Mouse (Mus musculus) cerebellum, adult 2 months (tissue): ENCODE measurements at regions not wholly inside any gene's neighbourhood (a gene's known extent, or its start where the extent isn't known, plus 50 kb on each side); places are given as distances from the start of the nearest gene placed in this dataset.

ENCODE experiments used
- DNase-seq, 2 experiments: peaks; one replicate each; pipeline ENCODE4 v3.0.0; 2021
- H3K27ac ChIP-seq: fragments of 200-500 bp; 2 replicates; pipeline ENCODE4 v1.5.1; 2012; ENCODE audit warnings: low read length, control low read depth, inconsistent platforms; ENCODE audit not compliant: insufficient read depth
- H3K27me3 ChIP-seq: fragments of 200-500 bp; 2 replicates; pipeline ENCODE4 v1.6.1; 2012; ENCODE audit warnings: inconsistent platforms, mild to moderate bottlenecking, low read length, moderate library complexity; ENCODE audit not compliant: control insufficient read depth, insufficient read depth
- H3K4me1 ChIP-seq: fragments of 200-500 bp; 2 replicates; pipeline ENCODE4 v1.6.1; 2011; ENCODE audit warnings: low read length; ENCODE audit not compliant: control insufficient read depth, insufficient read depth
- H3K4me3 ChIP-seq: fragments of 200-500 bp; replicated peaks from 2 replicates; pipeline ENCODE3; 2011; ENCODE audit warnings: mild to moderate bottlenecking, low read depth, low read length, control low read depth; ENCODE audit not compliant: insufficient read depth
- CTCF ChIP-seq: fragments of 200-500 bp; IDR thresholded peaks from 2 replicates; pipeline ENCODE4 v1.5.1; 2011; ENCODE audit warnings: low read depth, mild to moderate bottlenecking, control low read depth, low read length, moderate library complexity, borderline replicate concordance; ENCODE audit not compliant: insufficient read depth
- POLR2A ChIP-seq: fragments of 200-500 bp; IDR thresholded peaks from 2 replicates; pipeline ENCODE4 v1.6.1; 2011; ENCODE audit warnings: low read length, control low read depth, borderline replicate concordance; ENCODE audit not compliant: insufficient read depth
- WGBS: fragments of 180-500 bp; shearing (Covaris S2); methylation state at CpG from one replicate; pipeline ENCODE4 v1.1.7; 2018; 5-methylcytosine and 5-hydroxymethylcytosine counted together

DNA sequence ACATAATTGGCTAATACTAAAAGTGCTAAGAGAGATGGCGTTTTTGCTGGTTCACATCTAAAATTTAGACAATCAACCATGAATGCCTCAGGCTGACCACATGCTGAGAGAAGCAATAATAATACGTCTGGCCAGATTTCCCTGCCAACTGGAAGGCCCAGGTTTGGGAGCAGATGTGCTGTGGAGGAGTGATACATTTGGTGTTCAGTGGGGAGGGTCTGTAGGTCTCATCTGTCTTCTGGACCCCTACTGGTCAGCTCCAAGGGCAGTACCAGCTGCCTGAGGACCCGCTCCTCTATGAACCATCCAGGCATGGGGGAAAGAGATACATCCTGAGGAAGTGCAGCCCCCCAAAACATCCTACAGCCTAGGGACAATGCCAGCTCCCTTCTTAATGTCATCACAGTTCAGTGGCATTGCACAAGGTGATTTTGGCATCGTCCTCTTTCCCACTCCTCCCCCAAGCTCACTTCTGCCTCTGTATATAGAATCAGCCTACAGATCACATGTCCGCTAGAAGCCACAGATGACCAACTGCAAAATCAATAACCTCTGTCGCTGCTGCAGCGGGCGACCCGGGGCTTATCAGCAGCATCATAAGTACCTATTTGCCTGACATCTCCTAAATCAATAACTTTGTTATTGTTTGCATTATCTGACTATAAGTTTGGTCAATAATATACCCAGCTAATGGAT is 90.1 kb upstream of the Creb1 start:
- H3K27ac ChIP-seq, result no peak overlapping the region
- no peak for TF ChIP-seq POLR2A
- no peak for TF ChIP-seq CTCF
- peak in 1 of 2 experiments; percentile 16 for DNase-seq
- H3K4me1 ChIP-seq, result peaks cover 6% of the 10 kb centered on the region; the same call in 1 of the 2 replicates
- no peak overlapping the region for H3K4me3 ChIP-seq
- 68% methylated on average over 9 of the region's 9 CpGs for WGBS
- no peaks in the 10 kb centered on the region for H3K27me3 ChIP-seq

DNA sequence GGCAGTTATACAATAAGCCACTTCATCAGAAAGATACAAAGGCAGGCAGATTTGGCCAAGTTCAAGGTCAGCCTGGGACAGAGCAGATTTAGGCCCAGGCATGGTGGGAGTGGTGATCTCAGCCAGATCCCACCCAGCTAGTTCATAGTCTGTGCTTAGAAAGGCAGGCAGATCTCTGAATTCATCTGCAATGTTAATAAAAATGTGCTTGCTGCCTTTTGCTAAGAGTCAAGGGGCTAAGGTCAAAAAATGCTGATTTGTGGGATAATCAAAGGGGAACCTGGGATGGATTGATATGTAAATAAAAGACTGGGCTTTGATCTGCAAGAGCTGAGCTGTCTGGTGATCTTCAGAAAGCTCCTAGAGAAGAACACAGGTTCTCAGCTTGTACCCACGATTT is 109.2 kb upstream of the Creb1 start:
- no peak overlapping the region for H3K4me3 ChIP-seq
- no peak overlapping the region for H3K27ac ChIP-seq
- H3K4me1 ChIP-seq, result no peaks in the 10 kb centered on the region
- no peaks in the 10 kb centered on the region for H3K27me3 ChIP-seq
- TF ChIP-seq CTCF, result no peak
- TF ChIP-seq POLR2A, result no peak
- DNase-seq, result no peak
- 80% methylated on average over 1 of the region's 1 CpGs for WGBS

DNA sequence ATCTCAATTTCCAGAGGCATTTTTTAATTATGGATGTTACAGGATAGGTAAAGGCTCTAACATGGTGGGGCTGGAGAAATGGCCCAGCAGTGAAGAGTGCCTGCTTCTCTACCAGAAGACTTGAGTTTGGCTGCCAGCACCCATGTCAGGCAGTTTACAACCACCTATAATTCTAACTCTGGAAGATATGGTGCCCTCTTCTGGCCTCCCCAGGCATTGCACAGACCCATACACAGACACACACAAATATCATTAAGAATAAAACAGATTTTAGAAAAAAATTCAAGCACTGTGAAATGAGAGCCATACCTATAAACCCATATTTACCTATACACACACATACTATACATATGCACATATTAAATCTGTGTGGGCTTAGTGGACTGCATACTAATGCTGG is 113.9 kb upstream of the Creb1 start:
- Histone ChIP-seq H3K4me1 (no peaks in the 10 kb centered on the region), H3K27me3 (no peaks in the 10 kb centered on the region), H3K4me3 (no peak overlapping the region), H3K27ac (no peak overlapping the region)
- no peak for DNase-seq
- TF ChIP-seq CTCF (no peak), POLR2A (no peak)

DNA sequence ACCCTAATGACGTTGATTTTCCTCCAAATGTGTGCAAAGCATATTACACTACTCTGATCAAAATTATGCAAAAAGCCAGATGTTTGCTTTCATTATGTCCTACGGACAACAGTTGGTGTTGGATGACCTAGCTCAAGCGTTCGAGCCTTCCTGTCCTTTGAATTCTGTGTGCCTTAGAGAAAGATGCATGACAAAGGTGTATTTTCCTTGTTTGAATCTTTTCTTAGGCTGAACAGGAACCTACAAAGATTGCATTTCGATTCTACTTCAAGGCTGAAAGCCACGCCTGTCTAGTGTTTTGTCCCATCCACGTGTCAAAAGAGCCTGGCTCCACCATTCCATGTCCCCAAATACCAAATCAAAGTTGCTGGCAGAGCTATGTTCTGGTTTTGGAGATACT is 116.5 kb upstream of the Creb1 start:
- WGBS, result 92% methylated on average over 7 of the region's 7 CpGs
- Histone ChIP-seq H3K27me3 (no peaks in the 10 kb centered on the region), H3K27ac (no peak overlapping the region), H3K4me3 (no peak overlapping the region), H3K4me1 (peaks cover 3% of the 10 kb centered on the region; the same call in 1 of the 2 replicates)
- no peak for DNase-seq
- no peak for TF ChIP-seq CTCF
- no peak for TF ChIP-seq POLR2A

DNA sequence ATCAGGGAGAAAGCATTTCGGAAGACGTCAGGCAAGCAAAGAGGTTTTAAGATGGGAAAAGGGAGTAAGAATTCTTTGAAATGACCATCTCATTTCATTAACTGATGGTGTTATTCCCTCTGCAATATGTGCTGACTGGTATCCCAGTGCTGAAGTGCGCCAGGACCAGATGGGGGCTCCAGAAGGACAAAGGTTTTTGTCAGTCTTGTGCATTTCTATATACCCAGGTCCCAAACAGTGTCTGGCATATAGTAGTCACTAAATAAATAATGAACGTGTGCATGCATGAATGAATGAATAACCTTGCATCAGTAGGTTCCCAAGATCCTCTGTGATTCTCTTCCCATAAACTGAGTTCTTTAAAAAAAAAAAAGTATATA is 119.3 kb upstream of the Creb1 start:
- 62% methylated on average over 4 of the region's 4 CpGs for WGBS
- Histone ChIP-seq H3K4me3 (no peak overlapping the region), H3K27ac (no peak overlapping the region), H3K4me1 (peaks cover 8% of the 10 kb centered on the region), H3K27me3 (no peaks in the 10 kb centered on the region)
- TF ChIP-seq POLR2A (no peak), CTCF (no peak)
- peak; percentile 26 to 54 for DNase-seq

DNA sequence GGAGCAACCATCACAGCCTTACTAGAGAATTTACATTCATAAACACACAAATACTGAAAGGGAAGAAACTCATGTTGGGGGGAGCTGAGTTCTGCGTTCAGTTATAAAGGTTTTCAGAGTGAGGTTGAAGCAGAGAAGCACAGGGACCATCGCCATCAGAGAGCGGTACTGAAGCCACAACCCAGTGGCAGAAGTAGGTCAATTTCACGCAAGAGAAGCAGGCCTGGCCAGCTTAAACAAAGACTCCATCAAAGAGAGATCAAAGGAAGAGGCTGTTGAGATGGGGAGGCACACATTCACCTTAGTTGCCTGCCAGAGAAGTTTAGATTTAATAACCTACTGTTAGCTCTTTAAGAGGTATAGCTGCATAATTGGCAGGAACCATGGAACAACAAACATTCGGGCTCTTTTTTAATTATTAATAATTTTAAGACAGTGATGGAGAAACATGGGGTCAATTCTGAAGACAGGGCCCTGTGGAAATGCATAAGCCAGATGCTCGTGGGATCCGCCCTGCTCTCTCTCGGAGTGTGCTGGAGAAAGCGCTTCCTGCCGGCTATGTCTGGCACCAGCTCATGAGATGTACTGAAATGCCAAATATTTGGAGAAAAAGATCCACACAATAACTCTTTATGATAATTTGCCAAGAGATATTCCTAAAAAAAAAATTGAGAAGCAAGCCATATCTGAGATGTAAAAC is 119.8 kb upstream of the Creb1 start:
- Histone ChIP-seq H3K4me3 (no peak overlapping the region), H3K4me1 (peaks cover 8% of the 10 kb centered on the region), H3K27me3 (no peaks in the 10 kb centered on the region), H3K27ac (no peak overlapping the region)
- no peak for TF ChIP-seq POLR2A
- no peak for TF ChIP-seq CTCF
- peak; percentile 51 to 62 for DNase-seq
- WGBS, result 20% methylated on average over 10 of the region's 10 CpGs

DNA sequence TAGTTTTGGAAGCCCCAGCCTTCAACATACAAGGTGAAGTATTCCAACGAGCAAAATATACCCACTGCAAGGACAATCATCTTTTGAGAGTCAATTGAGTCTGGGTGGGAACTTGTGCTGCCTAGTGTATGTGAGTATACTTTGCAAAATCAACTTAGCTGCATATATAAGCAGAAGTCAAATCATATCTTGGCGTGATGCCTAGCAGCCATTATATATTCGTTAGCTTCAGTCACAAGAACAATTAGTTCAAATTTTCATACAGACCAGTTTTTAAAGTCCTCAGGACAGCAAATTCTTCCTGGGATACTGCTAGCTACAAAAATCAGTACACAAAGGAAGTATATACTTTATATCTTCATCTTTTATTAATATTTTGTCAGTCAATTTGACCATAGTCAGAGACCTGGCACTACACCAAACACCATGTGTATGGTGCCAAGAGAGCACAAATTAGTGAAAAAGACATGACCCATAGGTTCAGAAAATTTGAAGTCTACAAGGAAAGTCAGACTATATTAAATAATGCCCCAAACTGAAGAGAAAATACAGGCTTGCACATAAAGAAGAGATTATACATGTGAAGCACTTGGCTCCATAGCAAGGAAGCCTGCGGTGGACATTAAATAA is 120.5 kb upstream of the Creb1 start:
- H3K4me1 ChIP-seq, result peaks cover 8% of the 10 kb centered on the region
- no peak overlapping the region for H3K27ac ChIP-seq
- no peak for TF ChIP-seq POLR2A
- TF ChIP-seq CTCF, result no peak

More for the DNA sequence above, 120.5 kb upstream of the Creb1 start:
- WGBS, result 44% methylated on average over 4 of the region's 4 CpGs
- Histone ChIP-seq H3K4me3 (no peak overlapping the region), H3K27me3 (no peaks in the 10 kb centered on the region)
- peak; percentile 23 to 57 for DNase-seq
